ENCODE assay signal across 12 mouse cellular contexts in genomic region chr1:77220783-77221182, GRCm38 (mm10).
"Had no signal": no experiment of that assay in that cellular context is flagged by ENCODE, and none has a peak within 500 bp of the region (broad histone marks: within the 10 kb centered on the region; RNA-seq: fewer than 3 reads in every experiment).

No protein-coding gene starts in this region.

- H3K4me2 ChIP-seq: limb, embryonic 13.5 days; lung, embryonic 15.5 days; midbrain, embryonic 12.5 days had no signal

- H3K4me1 ChIP-seq: midbrain, embryonic 12.5 days had no signal

- H3K36me3 ChIP-seq: limb, embryonic 13.5 days; lung, embryonic 15.5 days; midbrain, embryonic 12.5 days had no signal

- ATAC-seq: inflammation-experienced regulatory T-cells, adult 6 months; intestine, postnatal 0 days had no signal

- H3K27me3 ChIP-seq: lung, embryonic 15.5 days had no signal

- DNase-seq: kidney, adult 8-10 months; kidney, postnatal 25 days; lung, postnatal 36 days; right cerebral cortex, adult 18-20 months; right cerebral cortex, postnatal 25 days; thymus, postnatal 4 days had no signal

- H3K27ac ChIP-seq: left cerebral cortex, adult 2 months; limb, embryonic 13.5 days; lung, embryonic 15.5 days; midbrain, embryonic 12.5 days had no signal

- H3K9me3 ChIP-seq: limb, embryonic 13.5 days; lung, embryonic 15.5 days; midbrain, embryonic 12.5 days had no signal

- H3K4me3 ChIP-seq: left cerebral cortex, adult 2 months; limb, embryonic 13.5 days; lung, embryonic 15.5 days; midbrain, embryonic 12.5 days had no signal

- H3K9ac ChIP-seq: limb, embryonic 13.5 days; lung, embryonic 15.5 days; midbrain, embryonic 12.5 days had no signal
